Mouse (Mus musculus) spleen, adult 18-20 months (tissue): Measurements from ENCODE around the gene Mustn1.

Experiments
- DNase-seq, 2 experiments: peaks; one replicate each; pipeline ENCODE4 v3.0.0; 2022; ENCODE audit warnings: mixed read lengths in 2 of 2

Mustn1 gene

GRCm38 (mm10) chr14:30878958-30879571, at the start of gene Mustn1:
Gene Mustn1 (plus strand): TSS chr14:30879200.
- DNase-seq, result no peak

GRCm38 (mm10) chr14:30837416-30837996, 41.5 kb upstream of the Mustn1 start:
- DNase-seq, result no peak

- no peak for DNase-seq
Observed at GRCm38 (mm10) chr14:30843701-30844100, 35.3 kb upstream of the Mustn1 start.

DNA sequence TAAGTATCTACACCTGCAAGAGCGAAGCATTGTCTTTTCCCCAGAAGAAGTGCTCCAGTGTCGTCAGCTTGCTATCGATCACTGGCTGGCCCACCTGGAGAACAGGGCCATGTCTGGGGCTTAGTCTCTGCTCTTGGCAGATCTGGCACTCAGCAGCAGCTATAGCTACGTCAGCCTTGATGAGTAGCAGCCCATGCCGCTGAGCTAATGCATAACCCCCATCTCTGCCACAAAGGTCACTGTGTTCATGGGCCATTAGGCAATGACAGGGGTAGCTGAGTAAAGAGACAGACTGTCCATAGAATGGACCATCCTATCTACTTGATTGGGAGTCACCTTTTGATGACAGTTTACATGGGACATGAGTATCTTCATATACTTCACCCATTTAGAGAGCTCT, 28.5 kb upstream of the Mustn1 start:
- DNase-seq, result no peak

DNA sequence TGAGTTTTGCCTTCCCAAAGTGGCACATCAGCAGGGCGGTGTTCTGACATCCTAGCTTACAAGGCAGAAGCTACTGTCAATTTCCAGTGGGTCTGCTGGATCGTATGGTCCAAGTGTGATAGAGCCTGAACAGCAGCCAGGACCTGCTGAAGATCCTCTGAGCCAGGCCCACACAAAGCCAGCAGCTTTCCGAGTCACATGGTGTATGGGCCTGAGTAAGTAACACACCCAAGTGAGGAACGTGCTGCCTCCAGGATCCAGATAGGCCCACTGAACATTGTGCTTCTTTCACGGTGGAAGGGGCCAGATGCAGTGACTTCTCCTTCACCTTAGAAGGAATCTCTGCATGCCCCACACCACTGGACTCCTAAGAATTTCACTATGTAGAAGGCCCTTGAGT, 26.7 kb upstream of the Mustn1 start:
- no peak for DNase-seq

GRCm38 (mm10) chr14:30855316-30855715, 23.7 kb upstream of the Mustn1 start:
- DNase-seq, result no peak

GRCm38 (mm10) chr14:30856885-30857507, 22.0 kb upstream of the Mustn1 start:
- no peak for DNase-seq

DNA sequence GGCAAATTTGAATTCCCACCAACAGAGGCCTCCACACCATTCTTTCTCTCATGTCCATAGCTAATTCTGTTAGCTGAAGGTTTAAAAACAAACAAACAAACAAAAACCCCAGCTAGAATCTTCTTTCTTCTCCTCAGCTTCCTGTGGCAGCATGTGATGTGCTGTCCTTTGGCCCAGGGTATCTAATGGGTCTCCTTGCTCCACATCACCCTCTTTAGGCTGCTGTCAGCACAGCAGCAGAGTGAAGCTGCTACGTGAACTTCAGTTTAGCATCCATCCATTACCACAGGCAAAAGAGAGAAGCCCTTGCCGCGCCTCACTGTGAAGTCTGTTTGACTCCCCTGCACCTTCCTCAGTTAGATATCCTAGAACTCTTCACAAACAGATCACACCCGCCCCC, 21.0 kb upstream of the Mustn1 start:
- DNase-seq, result peak in 1 of 2 experiments; percentile 22

GRCm38 (mm10) chr14:30861421-30862125, 17.4 kb upstream of the Mustn1 start:
- DNase-seq, result no peak

DNA sequence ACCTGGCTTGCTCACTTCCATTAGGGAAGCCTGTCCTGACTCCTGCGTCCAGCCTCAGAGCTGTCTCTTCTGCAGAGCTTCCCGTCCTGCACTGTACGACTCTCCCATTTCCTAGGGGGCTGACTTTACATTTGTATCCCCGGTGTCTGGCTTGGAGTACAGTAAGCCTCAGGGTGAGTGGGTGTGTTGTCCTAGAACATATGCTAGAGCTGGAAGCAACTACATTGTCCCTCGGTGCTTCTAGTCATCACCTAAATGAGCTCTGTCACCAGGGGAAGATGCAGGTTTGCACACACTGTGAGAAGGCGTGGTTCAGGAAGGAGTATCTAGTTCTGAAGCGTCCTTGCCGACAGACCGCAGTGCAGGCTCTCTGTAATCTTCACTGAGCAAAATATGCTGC, 16.6 kb upstream of the Mustn1 start:
- DNase-seq, result no peak

- DNase-seq, result no peak
Observed at GRCm38 (mm10) chr14:30865311-30865710, 13.7 kb upstream of the Mustn1 start.

DNA sequence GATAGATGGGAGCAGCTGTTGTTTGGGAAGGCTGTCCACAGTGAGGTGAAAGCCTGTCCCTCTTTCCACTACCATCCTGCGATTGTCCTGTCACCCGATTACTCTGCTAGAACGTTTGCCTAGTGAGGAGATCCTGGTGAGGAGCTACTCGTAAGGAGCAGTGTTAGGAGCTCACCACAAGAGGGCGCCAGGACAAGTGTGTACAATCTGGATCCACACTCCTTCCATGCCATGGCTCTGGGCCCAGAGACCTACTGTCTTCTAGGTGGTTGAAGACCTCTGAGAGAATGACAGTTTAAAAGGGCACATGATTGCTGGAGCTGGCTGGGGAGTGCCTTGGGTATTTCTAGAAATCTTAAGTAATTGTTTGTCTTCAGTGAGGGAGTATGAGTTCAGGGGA, 12.0 kb upstream of the Mustn1 start:
- DNase-seq, result peak in 1 of 2 experiments; percentile 61

- DNase-seq, result no peak
Observed at GRCm38 (mm10) chr14:30868826-30869225, 10.2 kb upstream of the Mustn1 start.

GRCm38 (mm10) chr14:30869391-30869801, 9.6 kb upstream of the Mustn1 start:
- DNase-seq, result no peak

DNA sequence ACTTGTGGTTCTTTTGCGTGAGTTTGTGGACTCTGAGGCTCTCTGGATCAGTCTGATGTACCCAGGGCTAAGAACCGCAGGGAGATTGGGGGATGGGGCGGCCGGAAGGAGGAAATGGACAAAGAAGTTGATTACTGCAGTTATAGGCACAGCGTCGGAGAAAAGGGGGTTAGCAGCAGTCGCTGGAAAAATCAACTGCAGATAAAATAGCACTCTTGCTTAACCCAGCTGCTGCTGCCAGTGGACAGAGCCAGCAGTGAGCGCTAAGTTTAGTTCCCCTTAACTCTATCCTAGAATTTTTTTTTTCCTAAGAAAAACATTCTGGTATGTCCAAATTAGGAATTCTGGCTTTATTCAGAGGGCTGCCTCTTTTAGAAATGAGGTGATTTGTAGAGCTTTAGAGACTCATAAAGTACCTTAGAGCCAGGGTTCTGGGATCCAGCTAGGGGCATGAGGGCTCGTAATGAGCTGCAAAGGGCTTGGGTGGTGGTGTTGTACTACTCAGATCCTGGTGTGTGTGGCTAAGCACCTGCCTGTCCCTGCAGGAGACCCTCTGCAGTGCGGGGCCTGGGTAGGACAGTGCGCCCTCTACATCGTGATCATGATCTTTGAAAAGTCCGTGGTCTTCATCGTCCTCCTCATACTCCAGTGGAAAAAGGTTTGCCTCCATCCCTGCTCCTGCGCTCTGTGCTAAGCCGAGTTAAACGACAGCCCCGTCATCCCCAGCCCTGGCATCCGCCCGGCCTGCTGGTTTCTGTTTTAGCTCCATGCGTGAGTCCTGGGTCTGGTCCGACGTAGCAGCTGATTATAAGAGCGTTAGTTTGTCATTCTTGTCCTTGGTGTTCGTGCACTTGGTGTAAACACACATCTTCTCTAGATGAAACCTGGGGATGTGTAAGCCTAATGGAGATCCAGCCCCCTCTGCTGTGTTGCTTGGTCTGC, 8.5 kb upstream of the Mustn1 start:
- no peak for DNase-seq

GRCm38 (mm10) chr14:30874095-30874700, 4.8 kb upstream of the Mustn1 start:
- DNase-seq, result no peak

- no peak for DNase-seq
Observed at GRCm38 (mm10) chr14:30875130-30875865, 3.7 kb upstream of the Mustn1 start.

- no peak for DNase-seq
Observed at GRCm38 (mm10) chr14:30875955-30876354, 3.0 kb upstream of the Mustn1 start.

GRCm38 (mm10) chr14:30876451-30876850, 2.5 kb upstream of the Mustn1 start:
- DNase-seq, result no peak

GRCm38 (mm10) chr14:30877827-30878226, 1.2 kb upstream of the Mustn1 start:
- no peak for DNase-seq

DNA sequence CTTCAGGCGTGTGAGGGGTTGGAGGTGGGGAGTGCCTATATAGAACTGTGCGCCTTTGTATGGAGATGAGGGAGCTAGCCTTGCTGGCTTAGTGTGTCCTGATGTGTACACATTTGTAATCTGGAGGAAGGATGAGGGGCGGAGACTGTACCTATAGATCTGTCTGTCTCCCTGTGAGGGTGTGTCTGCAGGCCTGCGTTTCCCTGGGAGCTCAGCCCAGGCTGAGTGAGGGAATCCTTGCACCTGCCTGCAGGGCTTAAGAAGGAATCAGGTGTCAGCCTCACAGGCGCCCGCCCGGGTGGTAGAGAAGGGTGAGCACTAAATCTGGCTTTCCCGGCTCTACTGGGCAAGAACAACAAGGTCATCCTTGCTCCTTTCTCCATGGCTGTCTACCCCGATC, 794 bp downstream of the Mustn1 start:
- DNase-seq, result no peak
